Mouse (Mus musculus) lung, postnatal 10 days (tissue): ENCODE measurements around the gene Fcrl1.
"Not testable (repeated sequence)": the region's sequence is repeated elsewhere in the genome, so short reads cannot be mapped to it uniquely, and the experiment has no call there.

Experiments
- DNase-seq: peaks from one replicate; pipeline ENCODE4 v3.0.0; 2021

Fcrl1 gene

DNA sequence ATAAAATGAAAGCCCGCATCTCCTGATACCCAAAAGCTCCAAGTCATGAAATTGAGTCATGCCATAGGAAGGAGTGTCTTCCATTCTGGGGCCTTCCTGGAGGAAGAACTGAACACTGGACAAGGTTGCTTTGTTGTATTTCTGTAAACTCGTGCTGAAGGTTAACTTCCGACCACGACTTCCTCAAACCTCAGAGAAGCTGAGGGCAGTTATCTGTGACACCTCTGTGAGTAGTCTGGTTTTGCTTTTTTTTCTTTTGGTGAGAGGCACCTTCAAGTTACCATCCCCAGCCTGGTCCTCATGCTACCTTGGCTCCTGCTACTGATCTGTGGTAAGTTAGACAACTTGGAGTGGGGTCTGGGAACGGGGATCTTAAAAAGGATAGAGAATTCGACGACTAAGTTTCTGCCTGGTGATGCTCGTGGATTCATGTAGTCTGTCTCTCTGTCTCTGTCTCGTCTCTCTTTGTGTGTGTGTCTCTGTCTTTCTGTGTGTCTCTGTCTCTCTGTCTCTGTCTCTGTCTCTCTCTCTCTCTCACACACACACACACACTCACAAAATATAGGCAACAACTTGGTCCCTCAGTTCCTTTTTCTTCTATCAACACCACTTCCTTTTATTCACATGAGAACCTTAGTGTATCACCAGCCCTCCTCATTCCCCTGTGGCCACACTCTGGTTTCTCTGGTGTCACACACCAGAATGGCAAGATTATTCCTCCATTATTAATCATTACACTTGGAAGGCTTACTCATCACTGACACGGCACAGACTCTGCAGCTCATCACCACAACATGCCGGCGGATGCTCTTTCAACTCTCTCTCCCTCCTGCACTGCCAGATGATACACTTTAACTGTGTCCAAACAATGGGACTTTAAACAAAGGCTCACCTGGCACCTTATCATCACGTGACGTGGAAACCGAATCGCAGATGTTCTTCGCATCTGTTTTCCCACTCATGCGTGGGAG, at the start of gene Fcrl1:
Gene Fcrl1, plus strand, starts transcription at position 193 of the 971 bp plus-strand sequence.
- no peak for DNase-seq

- no peak for DNase-seq
These were observed 38.3 kb upstream of the Fcrl1 start for GRCm38 (mm10) chr3:87337899-87338298.

DNA sequence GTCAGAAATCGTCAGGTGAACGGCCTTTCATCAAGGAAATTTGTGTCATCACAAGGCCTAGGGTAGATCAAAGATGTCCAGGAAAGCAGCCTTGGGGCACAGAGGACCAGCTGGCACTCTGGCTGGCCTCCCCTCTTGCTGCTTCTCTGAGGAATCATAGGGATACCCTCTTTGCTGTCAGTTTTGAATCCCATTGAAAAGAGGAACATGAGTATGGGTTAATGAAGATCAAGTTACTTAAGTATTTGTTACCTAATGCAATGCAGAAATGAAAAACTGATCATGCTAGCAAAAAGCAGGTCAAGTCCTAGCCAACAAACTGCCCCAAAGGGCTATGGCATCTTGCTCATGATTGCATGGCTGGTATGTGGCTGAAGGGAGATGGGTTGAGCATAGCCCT, 25.2 kb upstream of the Fcrl1 start:
- DNase-seq, result not testable (repeated sequence)

- no peak for DNase-seq
These were observed 18.6 kb upstream of the Fcrl1 start, which contains the start of gene Cd5l for GRCm38 (mm10) chr3:87357581-87357980. Gene Cd5l (plus strand): TSS chr3:87357881.

DNA sequence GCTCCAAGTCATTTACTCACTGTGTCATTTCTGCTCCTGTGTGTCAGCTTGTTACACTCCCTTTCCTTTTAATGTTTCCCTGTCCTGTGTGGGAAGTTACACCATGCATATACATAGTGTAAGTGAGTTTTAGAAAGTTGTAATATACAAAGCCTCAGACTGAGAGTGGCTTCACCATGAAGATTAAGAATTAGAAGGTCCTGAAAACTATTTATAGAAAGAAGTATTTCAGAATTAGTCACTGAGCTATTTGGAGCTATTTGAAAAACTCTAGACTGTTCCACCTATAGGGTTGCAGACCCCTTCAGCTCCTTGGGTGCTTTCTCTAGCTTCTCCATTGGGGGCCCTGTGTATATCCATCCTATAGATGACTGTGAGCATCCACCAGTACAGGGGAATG, 17.0 kb upstream of the Fcrl1 start:
- DNase-seq, result no peak

- DNase-seq, result no peak
These were observed 15.7 kb upstream of the Fcrl1 start for GRCm38 (mm10) chr3:87360466-87360865.

DNA sequence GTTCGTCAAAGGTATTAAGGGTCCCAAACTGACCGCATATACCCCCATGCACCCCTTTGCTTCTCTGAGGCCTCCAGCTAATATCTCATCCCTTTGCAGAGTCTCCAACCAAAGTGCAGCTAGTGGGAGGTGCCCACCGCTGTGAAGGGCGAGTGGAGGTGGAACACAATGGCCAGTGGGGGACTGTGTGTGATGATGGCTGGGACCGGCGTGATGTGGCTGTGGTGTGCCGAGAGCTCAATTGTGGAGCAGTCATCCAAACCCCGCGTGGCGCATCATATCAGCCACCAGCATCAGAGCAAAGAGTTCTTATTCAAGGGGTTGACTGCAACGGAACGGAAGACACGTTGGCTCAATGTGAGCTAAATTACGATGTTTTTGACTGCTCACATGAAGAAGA, 10.5 kb upstream of the Fcrl1 start:
- no peak for DNase-seq

GRCm38 (mm10) chr3:87367511-87367910, 8.7 kb upstream of the Fcrl1 start:
- no peak for DNase-seq

DNA sequence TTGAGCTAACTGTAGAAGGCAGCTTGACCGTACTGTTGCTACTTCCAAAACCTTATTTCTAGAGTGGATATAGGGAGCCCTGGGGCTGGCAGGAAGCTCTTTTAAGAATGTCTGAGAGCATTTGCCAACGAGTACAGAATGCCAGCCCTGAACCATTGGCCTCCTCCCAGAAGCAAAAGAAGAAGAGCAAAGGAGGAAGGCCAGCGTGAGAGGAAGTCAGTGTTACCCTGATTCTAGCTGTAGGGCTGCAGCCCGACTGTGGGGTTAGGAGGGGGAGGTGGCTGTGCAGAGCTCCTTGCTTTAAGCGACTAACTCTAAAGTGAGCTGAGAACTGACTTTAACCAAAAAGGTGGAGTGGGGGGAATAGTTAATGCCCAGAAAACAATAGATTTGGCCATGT, 7.0 kb upstream of the Fcrl1 start:
- DNase-seq, result no peak

DNA sequence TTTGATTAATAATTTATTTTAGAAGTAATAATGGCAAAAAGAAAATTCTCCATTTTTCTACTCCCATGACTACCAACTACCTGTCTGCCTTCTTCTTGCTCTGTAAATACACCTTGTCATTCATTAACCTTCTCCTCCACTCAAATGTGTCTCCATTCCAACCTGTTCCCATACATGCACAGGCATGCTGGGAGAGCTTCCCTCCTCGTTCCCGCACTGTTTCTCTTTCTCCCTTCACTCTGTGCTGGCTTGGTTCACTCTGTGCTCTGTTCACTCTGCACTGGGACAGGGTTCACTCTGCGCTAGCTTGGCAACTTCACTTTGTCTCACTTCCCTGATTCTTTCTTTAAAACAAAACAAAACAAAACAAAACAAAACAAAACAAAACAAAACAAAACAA, 1.0 kb downstream of the Fcrl1 start:
- DNase-seq, result no peak

- DNase-seq, result no peak
These were observed 1.5 kb downstream of the Fcrl1 start for GRCm38 (mm10) chr3:87377719-87378118.

- DNase-seq, result not testable (repeated sequence)
These were observed 3.6 kb downstream of the Fcrl1 start for GRCm38 (mm10) chr3:87379641-87380315.

GRCm38 (mm10) chr3:87381806-87382712, 5.9 kb downstream of the Fcrl1 start:
- no peak for DNase-seq

GRCm38 (mm10) chr3:87383308-87383707, 7.1 kb downstream of the Fcrl1 start:
- no peak for DNase-seq

DNA sequence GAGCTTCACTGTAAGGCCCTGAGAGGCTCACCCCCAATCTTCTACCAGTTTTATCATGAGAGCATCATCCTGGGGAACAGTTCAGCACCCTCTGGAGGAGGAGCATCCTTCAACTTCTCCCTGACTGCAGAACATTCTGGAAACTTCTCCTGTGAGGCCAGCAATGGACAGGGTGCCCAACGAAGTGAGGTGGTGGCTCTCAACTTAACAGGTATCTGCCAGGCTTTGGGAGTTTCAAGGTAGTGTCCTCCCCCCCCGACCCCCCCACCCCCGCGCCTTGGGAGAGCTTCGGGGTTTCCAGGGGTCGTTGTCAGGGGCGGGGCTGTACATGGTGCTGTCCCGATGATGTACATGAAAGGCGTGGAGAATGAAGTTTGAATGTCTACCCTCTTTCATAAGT, 8.9 kb downstream of the Fcrl1 start:
- DNase-seq, result no peak

- DNase-seq, result no peak
These were observed 14.7 kb downstream of the Fcrl1 start for GRCm38 (mm10) chr3:87390935-87391334.

GRCm38 (mm10) chr3:87398809-87399208, 22.6 kb downstream of the Fcrl1 start:
- no peak for DNase-seq

- no peak for DNase-seq
These were observed 23.7 kb downstream of the Fcrl1 start for GRCm38 (mm10) chr3:87399906-87400305.

GRCm38 (mm10) chr3:87401321-87401720, 25.1 kb downstream of the Fcrl1 start:
- DNase-seq, result peak; percentile 7

- DNase-seq, result peak; percentile 44
These were observed 32.0 kb downstream of the Fcrl1 start for GRCm38 (mm10) chr3:87408171-87408570.

DNA sequence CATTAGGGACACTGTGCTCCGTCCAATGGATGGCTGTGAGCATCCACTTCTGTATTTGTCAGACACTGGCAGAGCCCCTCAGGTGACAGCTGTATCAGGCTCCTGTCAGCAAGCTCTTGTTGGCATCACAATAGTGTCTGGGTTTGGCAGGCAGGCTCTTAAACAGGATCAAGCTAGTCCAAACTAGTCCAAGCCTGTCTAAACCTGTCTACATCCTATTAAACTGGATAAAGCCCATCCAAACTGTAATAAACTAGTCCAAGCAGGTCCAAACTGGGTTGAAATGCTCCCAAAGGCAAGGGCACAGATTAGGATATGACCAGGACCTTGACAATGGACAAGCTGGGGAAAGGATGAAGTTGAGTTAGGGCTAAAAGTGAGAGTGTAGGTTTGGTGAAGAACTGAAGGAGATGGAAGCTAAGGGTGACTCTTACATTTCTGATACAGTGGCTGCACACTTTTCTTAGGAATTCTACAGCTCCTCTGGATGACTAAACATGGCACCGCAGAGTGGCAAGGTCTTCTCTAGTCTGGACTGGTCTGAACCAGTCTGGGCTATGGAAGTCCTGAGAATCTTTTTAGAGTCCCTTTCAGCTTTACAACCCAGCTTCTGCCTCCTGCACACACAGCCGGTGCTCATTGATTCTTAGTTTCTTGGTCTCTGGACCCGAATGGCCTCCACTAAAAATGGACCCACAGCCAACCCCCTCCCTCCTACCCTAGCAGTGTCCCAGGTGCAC, 33.2 kb downstream of the Fcrl1 start:
- DNase-seq, result no peak

- no peak for DNase-seq
These were observed 34.4 kb downstream of the Fcrl1 start for GRCm38 (mm10) chr3:87410605-87411004.
